Mouse (Mus musculus) MEL (cell line): Measurements from ENCODE around the gene Clec16a. TPM values are rescaled to one million over a fixed set of nuclear protein-coding genes. Genes with fewer than 3 reads are reported as not detected.

ENCODE experiments used
- DNase-seq: peaks from one replicate; pipeline ENCODE4 v3.0.0; 2011; ENCODE audit warnings: low read depth, low spot score
- H3K27ac ChIP-seq: 2 replicates; pipeline ENCODE4 v1.5.1; 2012; ENCODE audit warnings: low read depth, mild to moderate bottlenecking, control low read depth, low read length, moderate library complexity; ENCODE audit not compliant: control insufficient read depth
- H3K27me3 ChIP-seq, 2 experiments: fragments of 150-350 bp in 1 of 2; sonication (generic) in 1 of 2; 2 replicates each; pipeline ENCODE4 v1.6.1; 2012; ENCODE audit warnings: low read length in 2 of 2, mild to moderate bottlenecking in 2 of 2, improper control_type of control experiment in 1 of 2, moderate library complexity in 1 of 2; ENCODE audit not compliant: insufficient read depth in 2 of 2, control insufficient read depth in 1 of 2
- H3K36me3 ChIP-seq, 2 experiments: 2 replicates each; pipeline ENCODE4 v1.6.1; 2012 to 2014; ENCODE audit warnings: low read length in 2 of 2, improper control_type of control experiment in 1 of 2, inconsistent platforms in 1 of 2, mild to moderate bottlenecking in 1 of 2; ENCODE audit not compliant: insufficient read depth in 2 of 2, control insufficient read depth in 1 of 2
- H3K4me1 ChIP-seq, 2 experiments: fragments of 150-350 bp in 1 of 2; sonication (generic) in 1 of 2; 2 replicates each; pipeline ENCODE4 v1.6.1; 2012; ENCODE audit warnings: low read length in 2 of 2, improper control_type of control experiment in 1 of 2, mild to moderate bottlenecking in 1 of 2; ENCODE audit not compliant: insufficient read depth in 2 of 2, control insufficient read depth in 1 of 2
- H3K4me3 ChIP-seq, 2 experiments: fragments of 150-350 bp in 1 of 2; sonication (generic) in 1 of 2; 2 replicates each; pipeline ENCODE4 v1.5.1; 2012; ENCODE audit warnings: low read depth in 2 of 2, low read length in 2 of 2, mild to moderate bottlenecking in 2 of 2, moderate library complexity in 2 of 2, control low read depth in 1 of 2, improper control_type of control experiment in 1 of 2; ENCODE audit not compliant: control insufficient read depth in 1 of 2, insufficient read depth in 1 of 2
- H3K79me2 ChIP-seq: 2 replicates; pipeline ENCODE4 v1.6.1; 2012; ENCODE audit warnings: mild to moderate bottlenecking, low read length, moderate library complexity; ENCODE audit not compliant: control insufficient read depth, poor library complexity, insufficient read depth
- H3K9ac ChIP-seq: 2 replicates; pipeline ENCODE4 v1.6.1; 2012; ENCODE audit warnings: low read depth, mild to moderate bottlenecking, control low read depth, low read length, moderate library complexity; ENCODE audit not compliant: control insufficient read depth, poor library complexity, severe bottlenecking
- H3K9me3 ChIP-seq: fragments of 150-350 bp; sonication (generic); replicated peaks from 2 replicates; pipeline ENCODE4 v1.6.1; 2012; ENCODE audit warnings: mild to moderate bottlenecking, low read length, improper control_type of control experiment, moderate library complexity; ENCODE audit not compliant: insufficient read depth
- BHLHE40 ChIP-seq: IDR thresholded peaks from 2 replicates; pipeline ENCODE4 v1.6.1; 2012; ENCODE audit warnings: low read depth, mild to moderate bottlenecking, inconsistent platforms, low read length, improper control_type of control experiment, borderline replicate concordance
- CHD2 ChIP-seq: IDR thresholded peaks from 2 replicates; pipeline ENCODE4 v1.6.1; 2011; ENCODE audit warnings: low read length, improper control_type of control experiment
- E2F4 ChIP-seq: IDR thresholded peaks from 2 replicates; pipeline ENCODE4 v1.6.1; 2011; ENCODE audit warnings: low read depth, low read length, improper control_type of control experiment, borderline replicate concordance
- ELF1 ChIP-seq: IDR thresholded peaks from 2 replicates; pipeline ENCODE4 v1.6.1; 2014; ENCODE audit warnings: low read depth, mild to moderate bottlenecking, inconsistent platforms, low read length, improper control_type of control experiment, moderate library complexity
- EP300 ChIP-seq, 2 experiments: IDR thresholded peaks; 2 replicates each; pipeline ENCODE4 v1.6.1; 2011; ENCODE audit warnings: improper control_type of control experiment in 2 of 2, low read length in 2 of 2, low read depth in 1 of 2, mild to moderate bottlenecking in 1 of 2
- ETS1 ChIP-seq: IDR thresholded peaks from 2 replicates; pipeline ENCODE4 v1.6.1; 2012; ENCODE audit warnings: low read depth, mild to moderate bottlenecking, inconsistent platforms, low read length, improper control_type of control experiment, moderate library complexity
- GABPA ChIP-seq: IDR thresholded peaks from 2 replicates; pipeline ENCODE4 v1.6.1; 2012; ENCODE audit warnings: low read depth, mild to moderate bottlenecking, inconsistent platforms, low read length, improper control_type of control experiment, moderate library complexity
- GATA1 ChIP-seq: IDR thresholded peaks from 2 replicates; pipeline ENCODE4 v1.6.1; 2011; ENCODE audit warnings: low read depth, low read length, improper control_type of control experiment
- MAFK ChIP-seq: IDR thresholded peaks from 2 replicates; pipeline ENCODE4 v1.6.1; 2011; ENCODE audit warnings: low read depth, mild to moderate bottlenecking, low read length, improper control_type of control experiment, borderline replicate concordance
- MAX ChIP-seq: IDR thresholded peaks from 2 replicates; pipeline ENCODE4 v1.6.1; 2011; ENCODE audit warnings: low read length, improper control_type of control experiment
- MXI1 ChIP-seq: IDR thresholded peaks from 2 replicates; pipeline ENCODE4 v1.6.1; 2011; ENCODE audit warnings: mild to moderate bottlenecking, low read depth, low read length, improper control_type of control experiment
- MYB ChIP-seq: IDR thresholded peaks from 2 replicates; pipeline ENCODE4 v1.6.1; 2011; ENCODE audit warnings: mild to moderate bottlenecking, low read depth, low read length, improper control_type of control experiment
- MYC ChIP-seq: IDR thresholded peaks from 2 replicates; pipeline ENCODE4 v1.6.1; 2011; ENCODE audit warnings: low read depth, mild to moderate bottlenecking, low read length, improper control_type of control experiment, moderate library complexity
- NELFE ChIP-seq: IDR thresholded peaks from 2 replicates; pipeline ENCODE4 v1.6.1; 2011; ENCODE audit warnings: low read depth, low read length, improper control_type of control experiment
- NRF1 ChIP-seq: IDR thresholded peaks from 2 replicates; pipeline ENCODE4 v1.6.1; 2014; ENCODE audit warnings: low read depth, mild to moderate bottlenecking, inconsistent platforms, low read length, improper control_type of control experiment, moderate library complexity; ENCODE audit not compliant: poor library complexity, insufficient read depth, severe bottlenecking
- POLR2A ChIP-seq, 2 experiments: IDR thresholded peaks; 2 replicates each; pipeline ENCODE4 v1.6.1; 2011 to 2012; ENCODE audit warnings: low read length in 2 of 2, mild to moderate bottlenecking in 2 of 2, control low read depth in 1 of 2, improper control_type of control experiment in 1 of 2, low read depth in 1 of 2, moderate library complexity in 1 of 2; ENCODE audit not compliant: control insufficient read depth in 1 of 2, insufficient read depth in 1 of 2, poor library complexity in 1 of 2
- POLR2AphosphoS2 ChIP-seq: IDR thresholded peaks from 2 replicates; pipeline ENCODE4 v1.6.1; 2011; ENCODE audit warnings: low read length, improper control_type of control experiment
- RAD21 ChIP-seq: IDR thresholded peaks from 2 replicates; pipeline ENCODE4 v1.6.1; 2011; ENCODE audit warnings: mild to moderate bottlenecking, low read depth, low read length, improper control_type of control experiment
- RCOR1 ChIP-seq: IDR thresholded peaks from 2 replicates; pipeline ENCODE4 v1.6.1; 2012; ENCODE audit warnings: low read depth, mild to moderate bottlenecking, inconsistent platforms, low read length, improper control_type of control experiment
- TBP ChIP-seq: IDR thresholded peaks from 2 replicates; pipeline ENCODE4 v1.8.0; 2011; ENCODE audit warnings: low read depth, low read length, improper control_type of control experiment
- UBTF ChIP-seq: IDR thresholded peaks from 2 replicates; pipeline ENCODE4 v1.6.1; 2012; ENCODE audit warnings: low read depth, mild to moderate bottlenecking, inconsistent platforms, low read length, improper control_type of control experiment, moderate library complexity, borderline replicate concordance; ENCODE audit not compliant: insufficient read depth
- USF2 ChIP-seq, 2 experiments: IDR thresholded peaks; 2 replicates each; pipeline ENCODE4 v1.6.1; 2011 to 2012; ENCODE audit warnings: improper control_type of control experiment in 2 of 2, low read length in 2 of 2, borderline replicate concordance in 1 of 2, inconsistent platforms in 1 of 2, low read depth in 1 of 2, mild to moderate bottlenecking in 1 of 2; ENCODE audit not compliant: insufficient read depth in 1 of 2
- ZKSCAN1 ChIP-seq: IDR thresholded peaks from 2 replicates; pipeline ENCODE4 v1.6.1; 2012; ENCODE audit warnings: low read depth, mild to moderate bottlenecking, inconsistent platforms, low read length, improper control_type of control experiment, moderate library complexity
- polyA plus RNA-seq, 2 experiments: library from polyadenylated mRNA; stranded (reverse) in 1 of 2; unstranded in 1 of 2; fragments of >175 nt in 1 of 2; fragments of >200 nt in 1 of 2; gene quantifications; 2 replicates each; pipeline versions ENCODE4 v1.2.1 to v1.2.4; 2012; ENCODE audit warnings: low replicate concordance in 2 of 2, low read depth in 1 of 2; ENCODE audit not compliant: insufficient read length in 2 of 2, insufficient read depth in 1 of 2, missing spikeins in 1 of 2
- total RNA-seq: library from RNA; depleted of rRNA; stranded (reverse); fragments of 300-350 nt; gene quantifications from 2 replicates; pipeline ENCODE4 v1.2.3, GENCODE M21; 2012

The Clec16a gene
- total and polyA plus RNA-seq, 3 experiments: 10.4 to 49.3 (median 22.1) TPM

DNA sequence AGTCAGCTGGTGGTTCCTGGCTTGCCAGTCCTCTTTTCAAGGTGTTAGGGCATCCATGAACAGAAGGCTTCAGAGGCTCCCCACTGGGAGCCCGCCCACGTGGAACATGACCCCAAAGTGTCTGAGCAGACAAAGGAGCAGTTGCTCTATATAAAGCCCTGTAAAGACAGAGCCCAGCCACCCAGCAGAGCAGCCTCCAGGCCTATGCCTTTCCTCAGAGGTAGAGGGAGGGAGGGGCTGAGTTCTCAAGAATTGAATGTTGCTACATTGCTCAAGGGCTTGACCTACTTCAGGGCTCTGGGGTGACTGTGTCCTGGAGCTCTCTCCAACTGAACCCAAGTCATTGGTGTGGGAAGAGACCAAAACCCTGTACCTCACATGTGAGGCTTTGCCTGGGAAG lies 155.0 kb downstream of the Clec16a start:
- Histone ChIP-seq H3K4me1 (peaks cover 0 to 3% of the 10 kb centered on the region in 2 experiments; a peak in 1 of 4 replicates), H3K27ac (no peak overlapping the region), H3K36me3 (no peaks in the 10 kb centered on the region; a peak in 1 of 4 replicates), H3K79me2 (no peaks in the 10 kb centered on the region), H3K9me3 (no peaks in the 10 kb centered on the region), H3K4me3 (no peak overlapping the region), H3K9ac (no peak overlapping the region), H3K27me3 (no peaks in the 10 kb centered on the region)
- DNase-seq: no peak
- no peak for TF ChIP-seq GATA1
- TF ChIP-seq MAFK: no peak
- no peak for TF ChIP-seq MXI1
- TF ChIP-seq MYC: no peak
- TF ChIP-seq ELF1: no peak
- TF ChIP-seq RAD21: no peak
- no peak for TF ChIP-seq CHD2
- no peak for TF ChIP-seq UBTF
- TF ChIP-seq ZKSCAN1: no peak
- TF ChIP-seq POLR2AphosphoS2: no peak
- no peak for TF ChIP-seq BHLHE40
- no peak for TF ChIP-seq MAX
- TF ChIP-seq MYB: no peak
- TF ChIP-seq GABPA: no peak
- TF ChIP-seq POLR2A (IDR thresholded peaks at IDR 0.05; ENCODE audit: control insufficient read depth in 1 of 2, insufficient read depth in 1 of 2, low read depth in 1 of 2, low read length in 2 of 2, poor library complexity in 1 of 2): no peak
- TF ChIP-seq USF2 (IDR thresholded peaks at IDR 0.05; ENCODE audit: borderline replicate concordance in 1 of 2, insufficient read depth in 1 of 2, low read depth in 1 of 2, low read length in 2 of 2): no peak
- TF ChIP-seq EP300 (IDR thresholded peaks at IDR 0.05; ENCODE audit: low read depth in 1 of 2, low read length in 2 of 2): no peak

DNA sequence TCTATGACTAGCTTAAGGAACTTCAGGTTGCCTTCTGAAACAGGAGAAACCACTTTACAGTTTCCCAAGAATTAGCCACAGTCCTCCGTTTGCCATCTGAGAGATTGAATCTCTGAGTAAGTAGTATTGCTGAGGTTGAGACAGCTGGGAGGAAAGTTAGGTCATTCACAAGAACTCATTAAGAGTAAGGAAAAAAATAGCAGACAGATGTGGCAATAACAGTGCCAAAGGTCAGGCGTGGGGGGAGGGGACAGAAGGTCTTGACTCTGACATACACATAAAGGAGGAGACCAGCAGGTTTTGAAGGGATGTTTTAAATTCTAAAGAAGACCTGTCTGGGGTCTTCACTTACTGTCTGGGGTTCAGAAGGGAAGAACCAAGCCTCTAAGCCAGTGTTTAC lies 157.3 kb downstream of the Clec16a start:
- no peaks in the 10 kb centered on the region for H3K79me2 ChIP-seq
- no peaks in the 10 kb centered on the region for H3K9me3 ChIP-seq
- no peak overlapping the region for H3K4me3 ChIP-seq
- peaks cover 0 to under 1% of the 10 kb centered on the region in 2 experiments; a peak in 1 of 4 replicates for H3K4me1 ChIP-seq
- H3K36me3 ChIP-seq: no peaks in the 10 kb centered on the region
- H3K27ac ChIP-seq: no peak overlapping the region
- TF ChIP-seq MYB: no peak
- TF ChIP-seq USF2 (IDR thresholded peaks at IDR 0.05; ENCODE audit: borderline replicate concordance in 1 of 2, insufficient read depth in 1 of 2, low read depth in 1 of 2, low read length in 2 of 2): no peak
- TF ChIP-seq ETS1: no peak
- no peak for TF ChIP-seq TBP
- TF ChIP-seq E2F4: no peak
- no peak for TF ChIP-seq RCOR1
- TF ChIP-seq NRF1: no peak
- no peak for TF ChIP-seq NELFE
- no peak for TF ChIP-seq MAFK
- no peak for DNase-seq
- no peak overlapping the region for H3K9ac ChIP-seq
- no peaks in the 10 kb centered on the region for H3K27me3 ChIP-seq
